Mouse (Mus musculus): ENCODE measurements around the gene Sntb2. TPM values are rescaled to one million over a fixed set of nuclear protein-coding genes. Genes with fewer than 3 reads are reported as not detected.
"Not testable (repeated sequence)": the region's sequence is repeated elsewhere in the genome, so short reads cannot be mapped to it uniquely, and the experiment has no call there.

Gene Sntb2
- polyA plus RNA-seq, 1 experiment from 2014 or later: 17.8 TPM

DNA sequence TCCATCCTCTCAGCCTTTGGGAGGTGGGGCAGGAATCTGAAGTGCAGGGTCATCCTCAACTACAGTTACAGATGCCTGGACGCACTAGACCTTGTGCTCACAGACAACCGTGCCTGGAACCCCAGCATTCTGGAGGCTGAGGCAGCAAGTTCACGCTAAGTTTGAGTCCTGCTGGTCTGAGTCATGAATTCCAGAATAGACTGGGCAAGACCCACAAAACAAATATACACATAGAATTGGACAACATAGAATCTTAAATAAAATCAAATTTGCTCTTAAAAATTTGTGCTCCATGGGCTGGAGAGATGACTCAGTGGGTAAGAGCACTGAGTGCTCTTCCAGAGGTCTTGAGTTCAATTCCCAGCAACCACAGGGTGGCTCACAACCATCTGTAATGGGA is 21.5 kb downstream of the Sntb2 start:
- Histone ChIP-seq H3K36me3 (no peaks in the 10 kb centered on the region), H3K4me3 (no peak overlapping the region), H3K27ac (no peak overlapping the region), H3K4me1 (peaks cover 5% of the 10 kb centered on the region; the same call in 1 of the 2 replicates), H3K9me3 (no peaks in the 10 kb centered on the region), H3K27me3 (no peaks in the 10 kb centered on the region), H3K9ac (no peak overlapping the region), H3K4me2 (no peak overlapping the region)
- 89% methylated on average over 3 of the region's 3 CpGs for WGBS
- ATAC-seq (ENCODE audit: insufficient number of reproducible peaks, low FRiP score, low TSS enrichment, low read depth): no peak

DNA sequence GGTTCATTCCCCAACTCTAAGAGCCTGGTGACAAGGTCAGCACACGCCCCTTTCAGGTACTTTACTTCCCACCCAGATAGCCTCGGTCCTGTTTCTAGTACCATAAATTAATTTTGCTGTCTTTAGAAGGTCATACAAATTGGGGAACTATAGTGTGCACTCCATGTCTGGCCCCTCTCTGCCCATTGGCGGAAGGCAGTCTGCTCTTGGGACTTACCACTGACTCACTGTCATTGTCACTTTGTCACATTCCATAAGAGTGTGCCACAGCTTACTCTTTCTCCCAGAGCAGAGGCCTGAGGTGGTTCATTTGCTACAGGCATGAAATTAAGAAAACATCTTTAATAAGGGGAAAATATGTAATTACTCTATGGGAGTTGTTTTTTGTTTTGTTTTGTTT is 22.7 kb downstream of the Sntb2 start:
- Histone ChIP-seq H3K27ac (no peak overlapping the region), H3K9ac (no peak overlapping the region), H3K4me2 (no peak overlapping the region), H3K36me3 (no peaks in the 10 kb centered on the region), H3K9me3 (no peaks in the 10 kb centered on the region), H3K4me1 (peaks cover 3% of the 10 kb centered on the region; the same call in 1 of the 2 replicates), H3K27me3 (no peaks in the 10 kb centered on the region), H3K4me3 (no peak overlapping the region)
- WGBS: 81% methylated on average over 3 of the region's 3 CpGs
- no peak for ATAC-seq (ENCODE audit: insufficient number of reproducible peaks, low FRiP score, low TSS enrichment, low read depth)

DNA sequence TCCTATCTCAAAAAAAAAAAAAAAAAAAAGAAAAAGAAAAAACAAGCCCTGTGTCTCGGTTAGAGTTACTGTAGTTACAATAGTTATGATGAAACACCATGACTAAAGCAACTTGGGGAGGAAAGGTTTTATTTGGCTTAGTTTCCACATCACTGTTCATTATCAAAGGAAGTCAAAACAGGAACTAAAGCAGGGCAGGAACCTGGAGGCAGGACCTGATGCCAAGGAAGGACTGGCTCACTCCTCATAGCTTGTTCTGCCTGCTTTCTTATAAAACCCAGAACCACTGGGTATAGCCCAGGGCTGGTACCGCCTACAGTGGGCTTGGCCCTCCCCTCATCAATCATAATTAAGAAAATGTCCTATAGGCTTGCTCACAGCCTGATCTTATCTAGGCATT is 24.1 kb downstream of the Sntb2 start:
- no peak overlapping the region for H3K27ac ChIP-seq
- H3K4me1 ChIP-seq: peaks cover 3% of the 10 kb centered on the region; the same call in 1 of the 2 replicates
- no peak overlapping the region for H3K4me3 ChIP-seq
- no peaks in the 10 kb centered on the region for H3K27me3 ChIP-seq
- H3K9ac ChIP-seq: no peak overlapping the region
- no peaks in the 10 kb centered on the region for H3K9me3 ChIP-seq
- H3K4me2 ChIP-seq: no peak overlapping the region
- H3K36me3 ChIP-seq: no peaks in the 10 kb centered on the region
- ATAC-seq (ENCODE audit: insufficient number of reproducible peaks, low FRiP score, low TSS enrichment, low read depth): no peak
- 86% methylated on average over 2 of the region's 2 CpGs for WGBS

DNA sequence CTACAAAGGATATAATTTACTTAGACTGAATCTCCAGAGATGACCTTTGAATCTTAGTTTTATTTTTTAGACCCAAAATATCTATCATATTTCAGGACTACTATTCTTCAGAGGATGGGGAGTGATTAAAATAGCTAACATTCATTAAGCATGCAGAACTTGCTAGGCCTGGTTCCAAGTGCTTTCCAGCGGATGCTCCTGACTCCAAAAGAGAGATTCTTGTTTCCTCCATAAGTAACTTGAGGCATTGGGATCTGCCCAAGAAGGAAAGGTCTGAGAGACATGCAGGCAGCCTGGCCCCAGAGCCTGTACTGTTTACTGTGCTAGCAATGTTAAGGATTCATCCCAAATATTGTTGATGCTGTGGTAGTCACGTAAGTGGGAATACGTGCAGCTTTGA is 26.8 kb downstream of the Sntb2 start:
- no peaks in the 10 kb centered on the region for H3K36me3 ChIP-seq
- H3K4me1 ChIP-seq: peaks cover 3% of the 10 kb centered on the region; the same call in 1 of the 2 replicates
- H3K27ac ChIP-seq: no peak overlapping the region
- no peak overlapping the region for H3K9ac ChIP-seq
- H3K9me3 ChIP-seq: no peaks in the 10 kb centered on the region
- H3K4me3 ChIP-seq: no peak overlapping the region
- no peak overlapping the region for H3K4me2 ChIP-seq
- WGBS: 70% methylated on average over 3 of the region's 3 CpGs
- no peak for ATAC-seq (ENCODE audit: insufficient number of reproducible peaks, low FRiP score, low TSS enrichment, low read depth)
- no peaks in the 10 kb centered on the region for H3K27me3 ChIP-seq

DNA sequence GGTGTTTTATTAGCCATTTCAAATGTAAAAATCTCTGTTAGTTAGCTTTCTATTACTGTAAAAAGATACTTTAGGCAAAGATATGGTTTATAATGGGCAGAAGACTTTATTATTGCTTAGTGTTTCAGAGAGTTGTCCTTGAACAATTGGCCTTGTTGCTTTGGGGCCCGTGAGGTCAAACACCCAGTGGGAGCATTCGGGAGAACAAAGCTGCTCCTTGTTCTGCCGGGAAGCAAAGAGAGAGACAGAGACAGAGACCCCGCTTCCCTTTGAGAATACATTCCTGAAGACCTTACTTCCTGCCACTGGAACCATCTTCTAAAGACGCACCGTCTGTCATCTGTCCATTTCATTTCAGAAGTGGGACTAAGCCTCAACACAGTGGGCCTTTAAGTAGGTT is 27.8 kb downstream of the Sntb2 start:
- no peak overlapping the region for H3K9ac ChIP-seq
- no peak overlapping the region for H3K4me2 ChIP-seq
- H3K36me3 ChIP-seq: no peaks in the 10 kb centered on the region
- ATAC-seq (ENCODE audit: insufficient number of reproducible peaks, low FRiP score, low TSS enrichment, low read depth): no peak
- H3K27ac ChIP-seq: no peak overlapping the region
- no peaks in the 10 kb centered on the region for H3K9me3 ChIP-seq
- no peaks in the 10 kb centered on the region for H3K27me3 ChIP-seq
- H3K4me1 ChIP-seq: peaks cover 3% of the 10 kb centered on the region; the same call in 1 of the 2 replicates
- 87% methylated on average over 6 of the region's 6 CpGs for WGBS
- no peak overlapping the region for H3K4me3 ChIP-seq

DNA sequence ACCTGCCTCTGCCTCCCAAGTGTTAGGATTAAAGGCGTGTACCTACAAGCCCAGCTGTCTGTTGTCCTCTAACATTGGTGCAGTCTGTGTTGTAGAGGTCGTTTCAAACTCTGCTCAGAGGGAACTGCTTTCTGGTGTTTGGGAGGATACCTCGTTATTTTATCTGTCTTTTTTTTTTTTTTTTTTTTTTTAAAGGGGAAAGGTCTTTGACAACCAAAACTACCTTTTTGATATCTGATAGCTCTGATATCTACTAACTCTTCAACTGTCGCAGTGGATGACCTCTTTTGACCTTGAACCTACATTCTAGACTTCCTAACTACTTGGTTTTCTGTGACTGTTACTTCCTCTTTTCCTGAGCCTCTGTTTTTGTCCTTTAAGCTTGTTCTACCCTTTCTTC is 29.0 kb downstream of the Sntb2 start:
- Histone ChIP-seq H3K27ac (no peak overlapping the region), H3K4me3 (no peak overlapping the region), H3K4me1 (peaks cover 3% of the 10 kb centered on the region; the same call in 1 of the 2 replicates), H3K9ac (no peak overlapping the region), H3K36me3 (no peaks in the 10 kb centered on the region), H3K4me2 (no peak overlapping the region), H3K9me3 (no peaks in the 10 kb centered on the region), H3K27me3 (no peaks in the 10 kb centered on the region)
- no peak for ATAC-seq (ENCODE audit: insufficient number of reproducible peaks, low FRiP score, low TSS enrichment, low read depth)
- WGBS: 66% methylated on average over 4 of the region's 4 CpGs

DNA sequence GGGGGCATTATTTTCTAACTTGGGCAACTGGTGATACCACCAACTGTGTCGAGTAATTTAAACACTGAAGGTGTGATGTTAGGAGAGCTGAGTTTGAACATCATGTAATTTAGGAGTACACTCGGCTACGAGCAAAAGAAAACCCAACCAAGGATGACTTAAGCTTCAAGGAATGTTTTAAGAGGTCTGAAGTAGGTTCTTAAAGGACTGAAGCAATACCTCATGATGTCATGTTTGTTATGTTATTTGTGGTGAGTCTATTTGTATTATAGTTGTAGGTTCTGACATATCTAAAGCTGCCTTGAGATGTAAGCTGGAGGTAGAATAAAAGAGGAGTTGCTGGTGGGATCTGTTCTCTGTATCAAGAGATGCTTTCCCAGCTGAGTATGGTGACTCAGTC is 34.4 kb downstream of the Sntb2 start:
- Histone ChIP-seq H3K36me3 (no peaks in the 10 kb centered on the region), H3K4me2 (no peak overlapping the region), H3K4me1 (peaks cover 2% of the 10 kb centered on the region; the same call in 1 of the 2 replicates), H3K9me3 (no peaks in the 10 kb centered on the region), H3K27me3 (no peaks in the 10 kb centered on the region), H3K9ac (no peak overlapping the region), H3K27ac (no peak overlapping the region), H3K4me3 (no peak overlapping the region)
- WGBS: 62% methylated on average over 3 of the region's 3 CpGs
- no peak for ATAC-seq (ENCODE audit: insufficient number of reproducible peaks, low FRiP score, low TSS enrichment, low read depth)

DNA sequence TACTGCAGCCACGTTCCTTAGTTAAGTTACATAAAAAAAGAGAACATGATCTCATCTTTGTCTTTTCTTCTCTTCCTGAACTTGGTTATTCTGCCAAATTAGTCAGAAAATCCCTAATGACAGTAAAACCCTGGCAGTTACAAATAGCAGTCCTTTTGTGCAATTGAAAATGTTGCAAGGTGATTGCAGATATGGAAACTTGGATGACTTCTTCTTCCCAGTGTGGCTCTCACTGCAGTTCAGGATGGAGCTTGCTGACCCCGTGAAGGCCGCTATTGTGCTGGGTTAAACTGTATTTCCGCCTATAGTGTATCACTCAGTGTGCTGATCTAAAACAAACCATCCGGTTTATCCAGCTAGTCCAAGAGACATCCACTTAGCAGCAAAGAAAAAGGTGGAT is 36.4 kb downstream of the Sntb2 start:
- no peak for ATAC-seq (ENCODE audit: insufficient number of reproducible peaks, low FRiP score, low TSS enrichment, low read depth)
- Histone ChIP-seq H3K4me2 (no peak overlapping the region), H3K4me3 (no peak overlapping the region), H3K27ac (0 out of 2 replicates have a peak overlapping the region, but pooled peaks have one; percentile 13), H3K9me3 (no peaks in the 10 kb centered on the region), H3K9ac (no peak overlapping the region), H3K27me3 (no peaks in the 10 kb centered on the region), H3K36me3 (no peaks in the 10 kb centered on the region), H3K4me1 (peaks cover 2% of the 10 kb centered on the region; the same call in 1 of the 2 replicates)
- 70% methylated on average over 5 of the region's 5 CpGs for WGBS

DNA sequence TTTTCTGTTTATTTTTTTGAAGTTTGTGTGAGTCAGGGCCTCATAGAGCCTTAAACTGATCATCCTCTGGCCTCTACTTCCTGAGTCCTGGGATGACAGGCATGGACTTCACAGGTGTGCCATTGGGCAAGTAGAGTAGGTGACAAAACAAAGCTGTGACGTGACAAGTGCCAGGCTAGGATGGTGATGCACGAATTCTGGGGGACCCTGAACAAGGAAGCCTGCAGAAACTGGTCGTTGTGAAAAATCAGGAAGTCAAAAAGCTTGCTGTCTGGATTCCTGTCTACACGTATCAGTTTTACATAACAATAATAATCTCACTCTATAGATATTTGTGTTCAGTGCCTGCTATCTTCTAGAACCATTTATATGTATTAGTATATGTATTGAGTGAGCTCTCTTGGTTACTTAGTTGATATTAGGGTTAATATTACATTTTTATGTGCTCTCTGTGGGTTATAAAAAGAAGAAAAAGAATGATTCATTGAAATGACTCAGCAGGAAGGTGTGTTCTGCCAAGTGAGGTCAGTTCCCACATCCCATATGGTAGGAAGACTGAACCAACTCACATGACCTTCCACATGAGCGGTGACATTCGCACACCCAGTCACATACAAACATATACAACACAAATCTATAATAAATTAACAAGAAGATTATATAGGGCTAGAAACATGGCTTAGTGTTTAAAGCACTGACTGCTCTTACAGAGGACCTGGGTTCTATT is 37.2 kb downstream of the Sntb2 start:
- Histone ChIP-seq H3K27ac (0 out of 2 replicates have a peak overlapping the region, but pooled peaks have one; percentile 22), H3K36me3 (no peaks in the 10 kb centered on the region), H3K9ac (no peak overlapping the region), H3K27me3 (no peaks in the 10 kb centered on the region), H3K9me3 (no peaks in the 10 kb centered on the region), H3K4me2 (no peak overlapping the region), H3K4me3 (no peak overlapping the region), H3K4me1 (peaks cover 2% of the 10 kb centered on the region; the same call in 1 of the 2 replicates)
- WGBS: 69% methylated on average over 6 of the region's 6 CpGs
- no peak for ATAC-seq (ENCODE audit: insufficient number of reproducible peaks, low FRiP score, low TSS enrichment, low read depth)

DNA sequence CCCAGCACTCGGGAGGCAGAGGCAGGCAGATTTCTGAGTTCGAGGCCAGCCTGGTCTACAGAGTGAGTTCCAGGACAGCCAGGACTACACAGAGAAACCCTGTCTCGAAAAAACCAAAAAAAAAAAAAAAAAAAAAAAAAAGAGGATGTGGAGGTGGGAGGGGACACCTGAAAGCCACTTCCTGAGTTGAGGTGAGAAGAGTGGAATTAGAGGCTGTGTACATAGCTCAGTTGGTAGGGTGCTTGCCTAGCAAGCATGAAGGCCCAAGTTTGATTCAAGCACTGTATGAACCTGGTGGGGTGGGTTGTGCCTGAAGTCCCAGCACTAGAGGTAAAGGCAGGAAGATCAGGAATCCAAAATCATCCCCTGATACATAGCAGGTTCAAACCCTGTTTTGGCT is 38.0 kb downstream of the Sntb2 start:
- H3K9ac ChIP-seq; ATAC-seq (ENCODE audit: insufficient number of reproducible peaks, low FRiP score, low TSS enrichment, low read depth); H3K4me3 ChIP-seq; H3K27ac ChIP-seq; H3K4me2 ChIP-seq; H3K36me3 ChIP-seq; H3K9me3 ChIP-seq; H3K4me1 ChIP-seq; H3K27me3 ChIP-seq: not testable (repeated sequence)
- 85% methylated on average over 3 of the region's 3 CpGs for WGBS

DNA sequence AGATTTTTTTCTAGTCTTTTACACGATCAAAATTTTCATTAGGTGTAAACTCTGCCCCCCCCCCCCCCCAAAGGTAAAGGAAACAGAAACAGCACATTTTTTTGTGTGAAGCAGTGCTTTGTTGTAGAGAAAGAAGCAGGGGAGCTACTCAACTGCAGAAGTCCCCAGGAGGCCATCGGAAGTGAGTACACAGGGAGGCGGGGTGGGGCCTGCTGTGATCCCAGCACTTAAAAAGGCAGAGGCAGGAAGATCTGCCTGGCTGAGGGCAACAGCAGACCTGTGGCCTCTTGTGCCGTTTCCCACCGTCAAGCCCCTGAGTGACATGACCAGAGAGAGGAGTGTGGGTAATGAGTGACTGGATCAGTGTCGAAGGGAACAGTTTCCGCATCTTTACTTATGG is 39.2 kb downstream of the Sntb2 start:
- Histone ChIP-seq H3K4me2 (no peak overlapping the region), H3K36me3 (no peaks in the 10 kb centered on the region), H3K9me3 (no peaks in the 10 kb centered on the region), H3K27me3 (no peaks in the 10 kb centered on the region), H3K27ac (peak overlapping the region; percentile 33; the same call in 1 of the 2 replicates), H3K4me1 (peaks cover 13% of the 10 kb centered on the region; the same call in 1 of the 2 replicates), H3K9ac (no peak overlapping the region), H3K4me3 (no peak overlapping the region)
- WGBS: 63% methylated on average over 7 of the region's 7 CpGs
- no peak for ATAC-seq (ENCODE audit: insufficient number of reproducible peaks, low FRiP score, low TSS enrichment, low read depth)

DNA sequence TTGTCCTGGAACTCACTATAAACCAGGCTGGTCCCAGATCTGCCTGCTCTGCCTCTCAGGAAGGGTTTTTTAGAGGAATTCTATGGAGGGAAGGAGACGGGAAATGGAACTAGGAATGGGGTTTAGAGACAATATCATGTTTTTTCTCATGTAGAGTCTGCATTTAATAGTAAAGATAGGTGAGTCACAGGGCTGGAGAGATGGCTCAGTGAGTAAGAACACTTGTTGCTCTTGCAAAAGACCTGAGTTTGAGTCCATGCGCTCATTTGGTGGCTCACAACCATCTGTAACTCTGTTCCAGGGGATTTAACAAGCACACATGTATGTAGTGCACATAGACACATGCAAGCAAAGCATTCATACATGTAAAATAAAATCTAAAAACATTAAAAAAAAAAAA is 40.2 kb downstream of the Sntb2 start:
- Histone ChIP-seq H3K27ac (no peak overlapping the region), H3K4me1 (peaks cover 13% of the 10 kb centered on the region; the same call in 1 of the 2 replicates), H3K36me3 (no peaks in the 10 kb centered on the region; the same call in 1 of the 2 replicates), H3K9me3 (no peaks in the 10 kb centered on the region), H3K4me2 (no peak overlapping the region), H3K27me3 (no peaks in the 10 kb centered on the region), H3K9ac (no peak overlapping the region), H3K4me3 (no peak overlapping the region)
- ATAC-seq (ENCODE audit: insufficient number of reproducible peaks, low FRiP score, low TSS enrichment, low read depth): no peak
- WGBS: 87% methylated on average over 2 of the region's 2 CpGs
